Mouse (Mus musculus): ENCODE measurements around the gene Cwc27. TPM values are rescaled to one million over a fixed set of nuclear protein-coding genes. Genes with fewer than 3 reads are reported as not detected.
A peak's percentile ranks its signal among the peaks of the same experiment; 100 is the strongest.

Cwc27 gene
- total RNA-seq (2022): 10 to 100 TPM in 2 of 4 experiments, 1 to 10 TPM in 2; 9.6 to 12.7 (median 9.9) TPM

- DNase-seq (ENCODE audit: low spot score in 2 of 2): peak; percentile 60 to 61
Measured at GRCm38 (mm10) chr13:104816635-104817571, at the start of gene Cwc27. Gene Cwc27, minus strand, starts transcription at chr13:104817142.

- no peak for DNase-seq (ENCODE audit: low spot score in 2 of 2)
Measured at GRCm38 (mm10) chr13:104866726-104867125, 49.8 kb upstream of the Cwc27 start.

GRCm38 (mm10) chr13:104863127-104863979 lies 46.4 kb upstream of the Cwc27 start, which contains the start of gene Shisal2b:
Gene Shisal2b, minus strand, starts transcription at chr13:104863893.
- no peak for DNase-seq (ENCODE audit: low spot score in 2 of 2)

DNA sequence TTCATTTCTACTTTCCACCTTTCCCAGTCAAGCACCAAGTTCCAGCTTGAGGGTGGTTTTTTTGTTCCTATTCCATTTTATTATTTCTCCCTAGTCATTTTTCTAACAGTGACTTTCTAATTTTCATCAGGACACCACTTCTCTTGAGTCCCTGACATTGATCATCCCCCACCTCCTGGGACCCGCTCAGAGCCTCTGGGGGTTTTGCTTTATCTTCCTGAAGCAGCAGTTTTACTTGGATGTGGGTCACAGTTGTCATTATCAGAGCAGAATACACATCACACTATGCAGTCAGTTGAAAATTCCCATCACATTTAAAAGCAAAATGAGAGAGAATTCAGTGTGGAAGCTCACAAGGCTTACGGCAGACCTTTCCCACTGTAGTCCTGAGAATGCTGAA lies 36.7 kb upstream of the Cwc27 start:
- DNase-seq (ENCODE audit: low spot score in 2 of 2): no peak

GRCm38 (mm10) chr13:104843295-104844089 lies 26.6 kb upstream of the Cwc27 start:
- no peak for DNase-seq (ENCODE audit: low spot score in 2 of 2)

GRCm38 (mm10) chr13:104841937-104842336 lies 25.0 kb upstream of the Cwc27 start:
- DNase-seq (ENCODE audit: low spot score in 2 of 2): no peak

DNA sequence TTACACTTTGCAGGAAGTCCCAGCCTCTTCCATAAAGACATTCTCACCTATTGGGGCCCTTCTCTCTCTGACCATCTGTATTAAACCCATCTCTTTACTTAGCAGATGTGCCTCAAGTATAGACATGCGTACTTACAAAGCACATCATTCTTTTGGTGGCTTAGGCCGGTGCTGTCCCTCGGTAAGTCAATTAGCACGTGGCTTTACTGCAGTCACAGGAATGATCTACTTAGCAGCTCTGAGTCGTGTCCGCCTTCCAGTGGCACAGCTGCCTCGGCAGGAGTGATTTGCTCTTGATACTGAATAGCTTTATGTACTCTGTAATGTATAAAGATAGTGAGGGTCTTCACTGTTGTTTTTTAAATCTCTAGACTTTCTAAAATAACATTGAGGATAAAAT lies 20.7 kb upstream of the Cwc27 start:
- DNase-seq (ENCODE audit: low spot score in 2 of 2): no peak

DNA sequence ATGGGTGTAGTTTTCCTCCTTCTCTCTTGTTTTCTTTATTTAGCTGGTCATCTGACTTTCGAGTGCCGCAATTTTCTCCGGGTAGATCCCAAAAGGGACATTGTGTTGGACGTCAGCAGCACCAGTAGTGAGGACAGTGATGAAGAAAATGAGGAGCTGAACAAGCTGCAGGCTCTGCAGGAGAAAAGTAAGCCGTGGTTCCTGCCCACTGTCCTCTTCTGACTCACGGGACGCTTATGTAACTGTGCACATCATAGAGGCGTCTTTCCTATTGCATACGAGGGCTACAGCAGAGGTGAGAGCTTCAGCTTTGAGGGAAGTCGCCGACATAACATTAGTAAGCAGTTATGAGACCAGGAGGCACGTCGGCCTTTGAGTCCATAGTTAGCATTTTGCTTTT lies 15.9 kb upstream of the Cwc27 start:
- no peak for DNase-seq (ENCODE audit: low spot score in 2 of 2)

GRCm38 (mm10) chr13:104825470-104825869 lies 8.5 kb upstream of the Cwc27 start:
- no peak for DNase-seq (ENCODE audit: low spot score in 2 of 2)

DNA sequence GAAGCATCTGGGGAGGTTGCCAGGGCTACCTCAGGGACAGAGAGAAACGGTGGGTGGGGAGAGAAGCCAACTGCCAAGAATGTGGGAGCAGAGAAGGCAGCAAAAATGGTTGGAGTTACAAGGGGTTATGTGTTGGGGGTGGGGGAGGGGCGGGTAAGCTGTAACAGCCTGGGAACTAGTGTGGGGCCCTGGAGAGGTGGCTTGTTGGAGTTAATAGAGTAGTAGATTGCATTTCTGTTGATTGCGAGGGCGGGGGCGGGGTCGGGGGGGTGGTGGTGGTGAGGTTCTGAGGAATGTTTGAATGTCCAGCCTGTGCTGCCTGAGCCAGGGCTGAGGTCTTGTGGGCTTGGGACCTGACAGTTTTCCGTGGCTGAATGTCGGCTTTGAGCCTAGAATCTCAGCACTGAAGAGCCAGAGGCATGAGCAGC lies 5.5 kb upstream of the Cwc27 start:
- DNase-seq (ENCODE audit: low spot score in 2 of 2): no peak

- no peak for DNase-seq (ENCODE audit: low spot score in 2 of 2)
Measured at GRCm38 (mm10) chr13:104821908-104822307, 5.0 kb upstream of the Cwc27 start.

GRCm38 (mm10) chr13:104821192-104821591 lies 4.2 kb upstream of the Cwc27 start:
- no peak for DNase-seq (ENCODE audit: low spot score in 2 of 2)

GRCm38 (mm10) chr13:104817696-104818095 lies 754 bp upstream of the Cwc27 start:
- DNase-seq (ENCODE audit: low spot score in 2 of 2): no peak

GRCm38 (mm10) chr13:104816270-104816634 lies 690 bp downstream of the Cwc27 start:
- DNase-seq (ENCODE audit: low spot score in 2 of 2): no peak

- DNase-seq (ENCODE audit: low spot score in 2 of 2): no peak
Measured at GRCm38 (mm10) chr13:104805681-104806080, 11.3 kb downstream of the Cwc27 start.

DNA sequence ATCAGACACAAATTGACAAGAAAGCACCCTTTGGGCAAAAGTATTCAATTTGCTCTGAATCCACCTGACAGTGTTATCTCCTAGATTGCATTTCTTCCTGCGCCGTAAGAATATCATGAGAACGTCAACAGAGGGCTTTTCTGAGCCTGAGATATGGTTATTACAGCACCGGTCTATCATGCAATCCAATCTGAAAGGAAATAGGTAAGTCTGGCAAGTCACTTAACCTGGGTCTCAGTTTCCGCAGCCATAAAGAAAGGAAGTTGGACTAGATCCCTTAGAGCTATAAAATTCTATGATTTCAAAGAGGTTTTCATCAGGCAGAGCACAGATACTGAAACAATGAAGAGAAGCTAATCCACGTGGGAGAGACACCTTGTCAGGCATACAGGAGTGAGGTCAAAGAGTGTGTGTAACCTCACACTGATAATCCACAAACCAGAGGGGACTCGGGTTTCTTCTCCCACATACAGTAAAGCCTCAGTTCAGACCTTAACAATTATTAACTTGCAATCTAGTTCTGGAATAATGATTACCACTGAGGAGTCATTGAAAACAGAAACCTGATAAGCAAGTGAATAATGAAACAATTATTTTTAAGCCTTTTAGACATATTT lies 17.3 kb downstream of the Cwc27 start:
- DNase-seq (ENCODE audit: low spot score in 2 of 2): no peak

GRCm38 (mm10) chr13:104799067-104799466 lies 17.9 kb downstream of the Cwc27 start:
- DNase-seq (ENCODE audit: low spot score in 2 of 2): no peak

- no peak for DNase-seq (ENCODE audit: low spot score in 2 of 2)
Measured at GRCm38 (mm10) chr13:104794421-104794820, 22.5 kb downstream of the Cwc27 start.

- DNase-seq (ENCODE audit: low spot score in 2 of 2): no peak
Measured at GRCm38 (mm10) chr13:104792184-104792583, 24.8 kb downstream of the Cwc27 start, which contains the start of gene Srek1ip1. Gene Srek1ip1, plus strand, starts transcription at chr13:104792484.

- DNase-seq (ENCODE audit: low spot score in 2 of 2): no peak
Measured at GRCm38 (mm10) chr13:104789663-104790062, 27.3 kb downstream of the Cwc27 start.

DNA sequence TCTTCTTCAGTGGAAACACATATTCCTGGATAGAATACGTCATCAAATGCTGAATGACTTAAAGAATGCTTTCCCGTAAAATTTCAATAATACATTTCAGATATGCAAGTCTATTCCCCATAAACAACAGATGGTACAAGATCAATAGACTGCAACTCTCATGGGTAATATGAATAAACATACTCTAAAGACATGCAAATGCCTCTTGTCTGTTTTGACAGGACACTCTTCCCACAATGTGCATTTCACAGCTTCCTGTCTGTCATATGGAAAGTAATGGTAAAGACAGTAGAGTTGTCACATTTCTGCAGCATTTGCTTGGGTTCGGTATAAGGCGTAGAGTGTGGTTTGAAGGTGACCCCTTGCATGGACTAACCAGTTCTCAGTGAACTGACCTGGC lies 29.7 kb downstream of the Cwc27 start:
- no peak for DNase-seq (ENCODE audit: low spot score in 2 of 2)
